Mouse (Mus musculus): ENCODE measurements around the gene Cyp4a31. TPM values are rescaled to one million over a fixed set of nuclear protein-coding genes. Genes with fewer than 3 reads are reported as not detected.
"Not testable (repeated sequence)": the region's sequence is repeated elsewhere in the genome, so short reads cannot be mapped to it uniquely, and the experiment has no call there.

Cyp4a31 gene
- total RNA-seq (2015; ENCODE audit: low replicate concordance) (not detected in 2 replicates), total RNA-seq (2017; ENCODE audit: low replicate concordance) (not detected in 2 replicates)

GRCm38 (mm10) chr4:115563401-115563800 lies at the start of gene Cyp4a31:
Gene Cyp4a31 (plus strand): TSS chr4:115563649.
- ATAC-seq (replicated peaks; ENCODE audit: low FRiP score, poor library complexity, severe bottlenecking), result no peak

GRCm38 (mm10) chr4:115513964-115514363 lies 49.5 kb upstream of the Cyp4a31 start:
- ATAC-seq (replicated peaks; ENCODE audit: low FRiP score, poor library complexity, severe bottlenecking), result not testable (repeated sequence)

DNA sequence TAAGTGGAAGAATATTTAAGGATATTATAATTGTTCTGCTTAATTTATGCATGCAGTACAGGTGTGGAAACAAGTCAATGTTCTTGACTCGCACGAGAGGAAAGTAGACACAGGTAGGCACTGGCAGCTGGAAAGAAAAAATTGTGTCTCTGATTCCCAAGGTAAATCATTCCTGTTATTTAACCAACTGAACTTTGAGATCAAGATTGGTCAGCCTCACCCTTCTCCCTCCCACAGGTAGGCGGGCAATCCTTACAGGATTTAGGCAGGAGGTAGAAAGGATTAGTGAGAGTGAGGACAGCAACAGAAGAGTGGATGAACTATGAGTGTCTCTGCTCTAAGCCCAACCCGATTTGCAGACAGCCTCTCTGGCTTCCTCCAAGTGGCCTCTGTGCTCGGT lies 45.4 kb upstream of the Cyp4a31 start, which contains the start of gene Cyp4a10:
Gene Cyp4a10, plus strand, starts transcription at position 265 of the 400 bp plus-strand sequence.
- not testable (repeated sequence) for ATAC-seq (replicated peaks; ENCODE audit: low FRiP score, poor library complexity, severe bottlenecking)

DNA sequence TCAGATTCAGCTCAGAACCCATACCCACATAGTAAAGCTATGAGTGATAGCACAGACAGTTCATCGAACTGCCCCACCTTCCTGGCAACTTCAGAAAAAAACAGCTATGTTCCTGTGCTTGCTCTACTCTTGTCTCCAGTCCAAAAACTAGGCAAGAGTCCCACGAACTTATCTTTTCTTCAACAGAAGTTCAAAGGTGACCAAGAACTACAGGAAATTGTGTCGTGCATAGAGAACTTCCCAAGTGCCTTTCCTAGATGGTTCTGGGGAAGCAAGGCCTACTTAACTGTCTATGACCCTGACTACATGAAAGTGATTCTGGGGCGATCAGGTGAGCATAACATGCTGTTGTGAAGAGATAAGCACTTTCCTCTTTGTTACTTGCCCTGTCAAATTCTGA lies 44.0 kb upstream of the Cyp4a31 start:
- no peak for ATAC-seq (replicated peaks; ENCODE audit: low FRiP score, poor library complexity, severe bottlenecking)

DNA sequence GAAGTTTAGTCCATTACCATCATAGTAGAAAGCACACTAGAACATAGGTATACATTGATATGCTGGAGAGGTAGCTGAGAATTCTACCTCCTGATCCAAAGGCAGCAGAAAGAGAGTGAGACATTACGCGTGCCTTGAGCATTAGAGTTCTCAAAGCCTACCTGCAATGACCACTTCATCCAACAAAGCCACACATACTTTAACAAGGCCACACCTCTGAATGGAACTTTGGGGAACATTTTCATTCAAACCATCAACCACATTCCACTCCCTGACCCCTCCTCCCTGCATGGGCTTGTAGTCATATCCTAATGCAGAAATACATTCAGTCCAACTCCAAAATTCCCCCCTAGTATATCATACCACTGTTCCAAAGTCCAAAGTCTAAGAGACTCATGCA lies 41.7 kb upstream of the Cyp4a31 start:
- no peak for ATAC-seq (replicated peaks; ENCODE audit: low FRiP score, poor library complexity, severe bottlenecking)

DNA sequence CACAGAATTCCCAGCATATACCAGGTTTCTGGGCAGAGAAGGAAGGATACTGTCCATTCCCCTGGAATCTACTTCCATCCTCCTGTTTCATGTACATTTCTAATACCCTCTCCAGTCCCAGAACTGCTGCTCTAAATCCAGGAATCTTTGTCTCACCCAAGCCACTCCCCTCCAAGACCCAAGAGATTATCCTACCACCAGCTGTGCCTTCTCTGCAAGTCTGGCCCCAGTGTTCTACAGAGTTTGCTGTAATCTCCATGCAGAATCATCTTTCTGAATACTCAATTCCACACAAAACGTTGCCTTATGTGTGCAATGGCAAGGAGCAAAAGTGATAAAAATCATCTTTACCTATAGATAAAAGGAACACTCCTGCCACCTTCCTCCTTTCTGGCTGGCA lies 18.3 kb upstream of the Cyp4a31 start:
- ATAC-seq (replicated peaks; ENCODE audit: low FRiP score, poor library complexity, severe bottlenecking), result no peak

DNA sequence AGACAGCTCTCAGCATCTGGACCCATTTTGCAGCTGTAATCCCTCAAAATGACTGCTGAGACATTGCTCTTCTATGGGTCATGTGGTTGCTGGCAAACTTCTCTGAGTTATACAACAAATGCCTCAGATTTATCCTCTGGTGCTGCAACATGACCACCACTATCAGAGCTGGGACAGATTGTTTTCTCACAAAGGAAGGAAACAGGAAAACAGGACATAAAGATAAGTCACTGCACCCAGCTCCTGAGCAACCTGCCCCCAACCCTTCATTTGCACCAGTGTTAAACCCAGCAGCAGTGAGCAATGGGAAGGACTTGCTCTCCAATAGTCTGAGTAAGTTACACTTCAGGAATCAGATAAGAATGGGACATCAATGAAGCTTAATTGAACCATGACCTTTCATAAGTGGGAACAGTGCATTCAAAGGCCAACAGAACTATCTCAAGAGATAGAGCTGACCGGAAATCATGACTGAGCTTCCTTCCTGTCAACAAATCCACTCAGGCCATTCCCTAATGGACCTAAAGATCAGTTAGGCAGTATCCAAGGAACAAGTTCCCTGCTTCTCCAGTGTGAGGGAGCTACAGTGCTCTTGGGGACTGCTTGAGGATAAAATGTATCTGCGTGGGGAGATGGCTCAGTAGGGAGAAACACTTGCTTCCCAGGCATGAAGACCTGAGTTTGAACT lies 17.2 kb upstream of the Cyp4a31 start:
- ATAC-seq (replicated peaks; ENCODE audit: low FRiP score, poor library complexity, severe bottlenecking), result no peak

GRCm38 (mm10) chr4:115552726-115553125 lies 10.7 kb upstream of the Cyp4a31 start:
- no peak for ATAC-seq (replicated peaks; ENCODE audit: low FRiP score, poor library complexity, severe bottlenecking)

- ATAC-seq (replicated peaks; ENCODE audit: low FRiP score, poor library complexity, severe bottlenecking), result no peak
Measured at GRCm38 (mm10) chr4:115555513-115555912, 7.9 kb upstream of the Cyp4a31 start.

DNA sequence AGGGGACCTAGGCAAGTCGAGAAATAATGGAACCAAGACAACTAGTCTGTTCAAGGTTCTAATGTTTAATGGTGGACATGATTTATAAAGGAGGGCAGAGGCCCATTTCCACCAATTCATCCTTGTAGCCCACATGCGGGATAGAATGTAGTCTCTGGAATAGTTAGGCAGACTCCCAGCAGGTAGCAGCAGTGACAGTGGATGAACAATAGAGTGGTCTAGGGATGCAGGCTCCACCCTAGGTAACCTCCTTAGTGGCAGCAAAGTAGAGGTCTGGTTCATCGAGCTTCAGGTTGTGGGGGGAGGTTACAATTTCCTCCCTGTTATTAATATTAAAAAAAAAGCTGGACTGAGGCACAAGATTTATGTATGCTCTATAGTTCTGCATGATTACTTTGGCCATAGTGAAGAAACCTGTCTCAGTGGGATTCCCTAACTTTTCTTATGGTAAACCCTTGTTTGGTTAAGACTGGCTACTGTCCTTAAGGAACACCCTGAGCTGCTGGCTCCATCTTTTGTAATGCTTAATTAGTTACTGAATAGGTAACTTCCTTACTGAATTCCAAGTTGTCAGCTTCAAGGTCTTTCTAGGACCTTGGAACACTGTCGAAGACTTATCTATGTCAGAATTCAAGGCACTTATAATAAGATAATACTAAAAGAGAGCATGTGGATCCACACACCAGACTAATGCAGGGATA lies 5.4 kb upstream of the Cyp4a31 start:
- ATAC-seq (replicated peaks; ENCODE audit: low FRiP score, poor library complexity, severe bottlenecking), result no peak

GRCm38 (mm10) chr4:115561236-115561635 lies 2.2 kb upstream of the Cyp4a31 start:
- not testable (repeated sequence) for ATAC-seq (replicated peaks; ENCODE audit: low FRiP score, poor library complexity, severe bottlenecking)

DNA sequence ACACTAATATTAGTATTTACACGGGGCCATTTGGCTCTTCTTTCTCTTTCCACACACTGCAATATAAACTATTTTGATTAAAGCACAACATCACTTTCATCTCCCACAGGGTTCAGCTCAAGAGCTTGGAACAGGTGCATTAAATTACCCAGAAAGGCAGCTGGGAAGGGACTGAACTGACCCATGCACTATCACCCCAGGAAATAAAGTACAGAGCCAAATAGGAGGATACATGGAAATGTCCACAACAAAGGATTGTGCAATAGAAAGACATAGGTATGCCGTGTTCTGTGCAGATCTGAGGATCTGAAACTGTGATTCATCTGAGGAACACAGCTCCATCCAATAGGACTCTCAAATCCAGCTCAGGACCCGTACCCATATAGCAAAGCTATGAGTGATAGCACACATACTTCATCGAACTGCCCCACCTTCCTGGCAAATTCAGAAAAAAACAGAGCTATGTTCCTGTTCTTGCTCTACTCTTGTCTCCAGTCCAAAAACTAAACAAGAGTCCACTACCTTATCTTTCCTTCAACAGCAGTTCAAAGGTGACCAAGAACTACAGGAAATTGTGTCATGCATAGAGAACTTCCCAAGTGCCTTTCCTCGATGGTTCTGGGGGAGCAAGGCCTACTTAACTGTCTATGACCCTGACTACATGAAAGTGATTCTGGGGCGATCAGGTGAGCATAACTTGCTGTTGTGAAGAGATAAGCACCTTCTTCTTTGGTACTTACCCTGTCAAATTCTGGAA lies 1.2 kb downstream of the Cyp4a31 start:
- ATAC-seq (replicated peaks; ENCODE audit: low FRiP score, poor library complexity, severe bottlenecking), result not testable (repeated sequence)

GRCm38 (mm10) chr4:115575255-115575654 lies 11.8 kb downstream of the Cyp4a31 start:
- ATAC-seq (replicated peaks; ENCODE audit: low FRiP score, poor library complexity, severe bottlenecking), result no peak

GRCm38 (mm10) chr4:115575776-115576175 lies 12.3 kb downstream of the Cyp4a31 start:
- ATAC-seq (replicated peaks; ENCODE audit: low FRiP score, poor library complexity, severe bottlenecking), result no peak

GRCm38 (mm10) chr4:115583036-115583435 lies 19.6 kb downstream of the Cyp4a31 start:
- ATAC-seq (replicated peaks; ENCODE audit: low FRiP score, poor library complexity, severe bottlenecking), result peak; percentile 99

GRCm38 (mm10) chr4:115596357-115596756 lies 32.9 kb downstream of the Cyp4a31 start:
- ATAC-seq (replicated peaks; ENCODE audit: low FRiP score, poor library complexity, severe bottlenecking), result no peak

DNA sequence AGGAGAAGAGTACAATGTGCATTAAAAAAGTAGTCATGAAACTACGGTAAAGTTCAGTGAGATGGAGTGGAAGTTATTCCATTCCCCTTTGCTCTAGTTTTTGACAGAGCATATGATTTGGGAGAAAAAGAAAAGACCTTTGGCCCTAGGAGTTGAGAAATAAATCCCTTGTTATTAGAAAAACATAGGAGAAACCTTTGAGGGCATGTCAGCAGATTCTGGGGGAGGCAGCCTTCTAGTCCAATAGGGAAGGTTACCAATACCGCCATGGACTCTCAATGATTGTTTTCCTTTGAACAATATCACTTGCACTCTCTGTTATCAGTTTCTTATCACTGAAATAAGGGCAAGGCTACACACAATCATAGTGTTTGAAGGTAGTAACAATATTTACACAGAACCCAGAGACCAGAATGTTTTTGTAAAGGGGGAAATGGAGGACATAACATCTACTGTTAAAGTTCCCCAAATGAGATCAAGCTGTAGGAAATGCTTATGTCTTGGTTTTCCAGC lies 33.4 kb downstream of the Cyp4a31 start:
- ATAC-seq (replicated peaks; ENCODE audit: low FRiP score, poor library complexity, severe bottlenecking), result no peak

GRCm38 (mm10) chr4:115600611-115601010 lies 37.2 kb downstream of the Cyp4a31 start, which contains the start of gene Cyp4a32:
Gene Cyp4a32 (plus strand): TSS chr4:115600969.
- not testable (repeated sequence) for ATAC-seq (replicated peaks; ENCODE audit: low FRiP score, poor library complexity, severe bottlenecking)

GRCm38 (mm10) chr4:115614005-115614404 lies 50.6 kb downstream of the Cyp4a31 start:
- no peak for ATAC-seq (replicated peaks; ENCODE audit: low FRiP score, poor library complexity, severe bottlenecking)

- peak; percentile 82 for ATAC-seq (replicated peaks; ENCODE audit: low FRiP score, poor library complexity, severe bottlenecking)
Measured at GRCm38 (mm10) chr4:115625560-115625959, 62.1 kb downstream of the Cyp4a31 start.
